In genomic region chr10:68128441-68128848, GRCm38 (mm10) we compare ENCODE assay signal across 12 mouse cellular contexts.
DNase-seq lines count a peak whose midpoint lies in the region; ATAC-seq lines count a peak whose summit lies in the region.
"Had no signal": no experiment of that assay in that cellular context is flagged by ENCODE, and none has a peak within 500 bp of the region (broad histone marks: within the 10 kb centered on the region; RNA-seq: fewer than 3 reads in every experiment).

No protein-coding gene starts in this region.

- no peak overlapping the region for H3K4me3 ChIP-seq in heart, embryonic 11.5 days (ENCODE audit: low read depth, low read length)

- peak overlapping the region; percentile 32; the same call in 1 of the 2 replicates for H3K4me2 ChIP-seq in heart, embryonic 11.5 days

- peak; percentile 56 for DNase-seq in gastrocnemius, adult 18-20 months (ENCODE audit: low spot score)
- no peak for DNase-seq in gastrocnemius, adult 8-10 months (ENCODE audit: low spot score in 2 of 2)
- peak; percentile 69 for DNase-seq in Muller cell, postnatal 12 days (ENCODE audit: inconsistent ontology term)
- DNase-seq in kidney, postnatal 10 days: peak; percentile 62
- DNase-seq in left cerebral cortex, adult 18-20 months (ENCODE audit: low spot score in 2 of 2): no peak
- no peak for DNase-seq in thymus, postnatal 36 days
- DNase-seq: cerebellum, postnatal 10 days; left cerebral cortex, postnatal 4 days; right cerebral cortex, postnatal 4 days had no signal

- 37% methylated on average over 10 of the region's 10 CpGs for WGBS in heart, embryonic 11.5 days (ENCODE audit: insufficient replicate concordance)

- H3K9me3 ChIP-seq in heart, embryonic 11.5 days (replicated peaks; ENCODE audit: control insufficient read depth, low read length): no peaks in the 10 kb centered on the region

- no peaks in the 10 kb centered on the region for H3K27me3 ChIP-seq in heart, embryonic 11.5 days (ENCODE audit: control insufficient read depth, insufficient read depth, low read length)

- H3K9ac ChIP-seq in heart, embryonic 11.5 days (ENCODE audit: low read depth, low read length): no peak overlapping the region

- H3K27ac ChIP-seq in heart, embryonic 11.5 days (ENCODE audit: low read depth, low read length): peak overlapping the region; percentile 11

- H3K36me3 ChIP-seq in heart, embryonic 11.5 days (ENCODE audit: control insufficient read depth, insufficient read depth, low read length): peaks cover 7% of the 10 kb centered on the region; the same call in 1 of the 2 replicates

- no peak for ATAC-seq in heart, embryonic 11.5 days (replicated peaks; ENCODE audit: insufficient number of reproducible peaks, low FRiP score, low TSS enrichment)
- no peak for ATAC-seq in erythroblast, adult 5-6 weeks (replicated peaks; ENCODE audit: low FRiP score, poor library complexity, severe bottlenecking)
- ATAC-seq: activated CD4-positive, CD25-positive, alpha-beta regulatory T cell, adult 4 months had no signal

- H3K4me1 ChIP-seq in heart, embryonic 11.5 days (ENCODE audit: control insufficient read depth, insufficient read depth, low read length): peaks cover 34% of the 10 kb centered on the region

Comparison
In these comparisons a context has a peak if more than half of its experiments do, and no peak if none do; other contexts are left out.
1. DNase-seq: peak in gastrocnemius, adult 18-20 months (single experiment), Muller cell, postnatal 12 days (single experiment) and kidney, postnatal 10 days (single experiment); none in gastrocnemius, adult 8-10 months (0 of 2), left cerebral cortex, adult 18-20 months (0 of 2) and thymus, postnatal 36 days (0 of 2).